Mouse (Mus musculus): Measurements from ENCODE around the gene Gcc2. TPM values are rescaled to one million over a fixed set of nuclear protein-coding genes. Genes with fewer than 3 reads are reported as not detected.
"Not testable (repeated sequence)": the region's sequence is repeated elsewhere in the genome, so short reads cannot be mapped to it uniquely, and the experiment has no call there.

The Gcc2 gene
- polyA plus RNA-seq, 1 experiment from 2014 or later: 38.3 TPM

- H3K27me3 ChIP-seq: no peaks in the 10 kb centered on the region
- POLR2A ChIA-PET: no interaction called here
- ATAC-seq: no peak
These were observed 18.7 kb upstream of the Gcc2 start, which contains the start of gene Gm4981 for GRCm38 (mm10) chr10:58236613-58237012. Gene Gm4981 (minus strand): TSS chr10:58236701.

GRCm38 (mm10) chr10:58238984-58239740 is 16.1 kb upstream of the Gcc2 start:
- POLR2A ChIA-PET; DNase-seq (ENCODE audit: low read depth, low spot score); in situ Hi-C loops (cut with MboI; ENCODE audit: low pct_unique_long_range_greater_than_20kb): not testable (repeated sequence)

More at GRCm38 (mm10) chr10:58236613-58237012, 18.7 kb upstream of the Gcc2 start, which contains the start of gene Gm4981:
- CTCF ChIA-PET: no interaction called here
- TF ChIP-seq CTCF (IDR thresholded peaks at IDR 0.05): no peak
- in situ Hi-C loops (cut with MboI; ENCODE audit: low pct_unique_long_range_greater_than_20kb): no loop called here
- no peak for DNase-seq (ENCODE audit: low read depth, low spot score)

GRCm38 (mm10) chr10:58249535-58249934 is 5.8 kb upstream of the Gcc2 start:
- POLR2A ChIA-PET: no interaction called here

More at GRCm38 (mm10) chr10:58238984-58239740, 16.1 kb upstream of the Gcc2 start:
- CTCF ChIA-PET, H3K27me3 ChIP-seq: not testable (repeated sequence)
- peak; percentile 38 for ATAC-seq

GRCm38 (mm10) chr10:58254635-58255175 is 592 bp upstream of the Gcc2 start:
- ChIA-PET CTCF (no interaction called here), POLR2A (no interaction called here)
- no peak for DNase-seq (ENCODE audit: low read depth, low spot score)
- ATAC-seq: no peak
- TF ChIP-seq CTCF (IDR thresholded peaks at IDR 0.05): no peak
- in situ Hi-C loops (cut with MboI; ENCODE audit: low pct_unique_long_range_greater_than_20kb): no loop called here
- H3K27me3 ChIP-seq: no peaks in the 10 kb centered on the region

More at GRCm38 (mm10) chr10:58249535-58249934, 5.8 kb upstream of the Gcc2 start:
- no peak for DNase-seq (ENCODE audit: low read depth, low spot score)
- no peaks in the 10 kb centered on the region for H3K27me3 ChIP-seq
- TF ChIP-seq CTCF (IDR thresholded peaks at IDR 0.05): peak; percentile 39
- CTCF ChIA-PET: no interaction called here
- in situ Hi-C loops (cut with MboI; ENCODE audit: low pct_unique_long_range_greater_than_20kb): no loop called here
- ATAC-seq: no peak

- CTCF ChIA-PET: no interaction called here
- ATAC-seq (no peak), DNase-seq (ENCODE audit: low read depth, low spot score) (no peak)
- no peak for TF ChIP-seq CTCF (IDR thresholded peaks at IDR 0.05)
- in situ Hi-C loops (cut with MboI; ENCODE audit: low pct_unique_long_range_greater_than_20kb): no loop called here
- H3K27me3 ChIP-seq: no peaks in the 10 kb centered on the region
- POLR2A ChIA-PET: interaction anchor here (0.6 to 0.7 kb wide), 4 partner anchors 35 to 1108 kb away, joined by 4 to 5 read pairs (median 4); no protein-coding TSS in a partner anchor
These were observed 657 bp downstream of the Gcc2 start for GRCm38 (mm10) chr10:58255954-58256353.

GRCm38 (mm10) chr10:58258466-58258865 is 3.2 kb downstream of the Gcc2 start:
- ChIA-PET POLR2A (no interaction called here), CTCF (no interaction called here)
- in situ Hi-C loops (cut with MboI; ENCODE audit: low pct_unique_long_range_greater_than_20kb): no loop called here
- DNase-seq (ENCODE audit: low read depth, low spot score): no peak
- ATAC-seq: no peak
- peak; percentile 58 for TF ChIP-seq CTCF (IDR thresholded peaks at IDR 0.05)
- no peaks in the 10 kb centered on the region for H3K27me3 ChIP-seq

- TF ChIP-seq CTCF (IDR thresholded peaks at IDR 0.05): no peak
- in situ Hi-C loops (cut with MboI; ENCODE audit: low pct_unique_long_range_greater_than_20kb): no loop called here
- H3K27me3 ChIP-seq: no peaks in the 10 kb centered on the region
- no peak for ATAC-seq
- ChIA-PET POLR2A (no interaction called here), CTCF (no interaction called here)
- DNase-seq (ENCODE audit: low read depth, low spot score): no peak
These were observed 26.9 kb downstream of the Gcc2 start for GRCm38 (mm10) chr10:58282238-58282637.

- DNase-seq (ENCODE audit: low read depth, low spot score): no peak
- POLR2A ChIA-PET: interaction anchor here (0.5 kb wide), 1 partner anchor 35 kb away, joined by 5 read pairs; no protein-coding TSS in a partner anchor
These were observed 35.4 kb downstream of the Gcc2 start for GRCm38 (mm10) chr10:58290742-58291141.

GRCm38 (mm10) chr10:58294246-58294645 is 38.9 kb downstream of the Gcc2 start:
- POLR2A ChIA-PET: no interaction called here
- in situ Hi-C loops (cut with MboI; ENCODE audit: low pct_unique_long_range_greater_than_20kb): no loop called here
- CTCF ChIA-PET: interaction anchor here (1.0 to 1.5 kb wide), 3 partner anchors 13 to 264 kb away, joined by 3 to 4 read pairs (median 4); no protein-coding TSS in a partner anchor
- H3K27me3 ChIP-seq: no peaks in the 10 kb centered on the region
- DNase-seq (ENCODE audit: low read depth, low spot score) (no peak), ATAC-seq (no peak)
- no peak for TF ChIP-seq CTCF (IDR thresholded peaks at IDR 0.05)

More at GRCm38 (mm10) chr10:58290742-58291141, 35.4 kb downstream of the Gcc2 start:
- in situ Hi-C loops (cut with MboI; ENCODE audit: low pct_unique_long_range_greater_than_20kb): no loop called here
- H3K27me3 ChIP-seq: no peaks in the 10 kb centered on the region
- no peak for TF ChIP-seq CTCF (IDR thresholded peaks at IDR 0.05)
- CTCF ChIA-PET: no interaction called here
- ATAC-seq: no peak

GRCm38 (mm10) chr10:58295605-58296004 is 40.3 kb downstream of the Gcc2 start:
- ChIA-PET CTCF (interaction anchor here (1.5 kb wide), 1 partner anchor 15 kb away, joined by 4 read pairs; no protein-coding TSS in a partner anchor), POLR2A (interaction anchor here (0.7 kb wide), 1 partner anchor 11 kb away, joined by 4 read pairs; no protein-coding TSS in a partner anchor)
- no peak for TF ChIP-seq CTCF (IDR thresholded peaks at IDR 0.05)
- in situ Hi-C loops (cut with MboI; ENCODE audit: low pct_unique_long_range_greater_than_20kb): no loop called here
- ATAC-seq (no peak), DNase-seq (ENCODE audit: low read depth, low spot score) (no peak)
- H3K27me3 ChIP-seq: no peaks in the 10 kb centered on the region

GRCm38 (mm10) chr10:58304996-58305395 is 49.7 kb downstream of the Gcc2 start:
- DNase-seq (ENCODE audit: low read depth, low spot score): no peak
- CTCF ChIA-PET: no interaction called here
- ATAC-seq: no peak
- POLR2A ChIA-PET: no interaction called here
- in situ Hi-C loops (cut with MboI; ENCODE audit: low pct_unique_long_range_greater_than_20kb): no loop called here
- no peaks in the 10 kb centered on the region for H3K27me3 ChIP-seq
- no peak for TF ChIP-seq CTCF (IDR thresholded peaks at IDR 0.05)
